Mouse (Mus musculus) lung, embryonic 16.5 days (tissue): ENCODE data around the gene Chrng. TPM values are rescaled to one million over a fixed set of nuclear protein-coding genes. Genes with fewer than 3 reads are reported as not detected.
A peak's percentile ranks its signal among the peaks of the same experiment; 100 is the strongest.

ENCODE experiments used
- ATAC-seq: fragments of 200-750 bp; cut with Nextera tagmentation; 2 replicates; pipeline ENCODE4 v1.8.0; 2017; ENCODE audit warnings: low read depth, mild to moderate bottlenecking, moderate library complexity
- H3K27ac ChIP-seq: fragments of 300-500 bp; sonication (generic); 2 replicates; pipeline ENCODE4 v1.5.1; 2014; ENCODE audit warnings: mild to moderate bottlenecking, control low read depth, low read length
- H3K27me3 ChIP-seq: fragments of 300-500 bp; sonication (generic); 2 replicates; pipeline ENCODE4 v1.6.1; 2014; ENCODE audit warnings: low read depth, low read length, mixed read lengths; ENCODE audit not compliant: control insufficient read depth, insufficient read depth
- H3K36me3 ChIP-seq: fragments of 300-500 bp; sonication (generic); 2 replicates; pipeline ENCODE4 v1.6.1; 2014; ENCODE audit warnings: low read length; ENCODE audit not compliant: control insufficient read depth, insufficient read depth
- H3K4me1 ChIP-seq: fragments of 300-500 bp; sonication (generic); replicated peaks from 2 replicates; pipeline ENCODE4 v1.6.1; 2014; ENCODE audit warnings: low read length, mixed read lengths; ENCODE audit not compliant: control insufficient read depth, insufficient read depth
- H3K4me2 ChIP-seq: fragments of 300-500 bp; sonication (generic); 2 replicates; pipeline ENCODE4 v1.6.1; 2014; ENCODE audit warnings: low read depth, low read length, control low read depth
- H3K4me3 ChIP-seq: fragments of 300-500 bp; sonication (generic); 2 replicates; pipeline ENCODE4 v1.5.1; 2014; ENCODE audit warnings: mild to moderate bottlenecking, low read length, control low read depth
- H3K9ac ChIP-seq: fragments of 300-500 bp; sonication (generic); 2 replicates; pipeline ENCODE4 v1.6.1; 2014; ENCODE audit warnings: low read length, control low read depth
- H3K9me3 ChIP-seq: fragments of 300-500 bp; sonication (generic); 2 replicates; pipeline ENCODE4 v1.6.1; 2016; ENCODE audit warnings: low read length; ENCODE audit not compliant: control insufficient read depth
- WGBS: fragments of 180-500 bp; shearing (Covaris S2); extraction: QIAGEN DNeasy Blood & Tissue Kit; methylation state at CpG from one replicate; pipeline ENCODE4 v1.1.7; 2014; 5-methylcytosine and 5-hydroxymethylcytosine counted together
- polyA plus RNA-seq: library from polyadenylated mRNA; unstranded; fragments of >200 nt; fragmentation: Nextera tagmentation; extraction: Ambion mirVana; gene quantifications from 2 replicates; pipeline ENCODE4 v1.2.1, GENCODE M21; 2015

Chrng gene
- polyA plus RNA-seq, 1 experiment from 2014 or later = 0.43 TPM

DNA sequence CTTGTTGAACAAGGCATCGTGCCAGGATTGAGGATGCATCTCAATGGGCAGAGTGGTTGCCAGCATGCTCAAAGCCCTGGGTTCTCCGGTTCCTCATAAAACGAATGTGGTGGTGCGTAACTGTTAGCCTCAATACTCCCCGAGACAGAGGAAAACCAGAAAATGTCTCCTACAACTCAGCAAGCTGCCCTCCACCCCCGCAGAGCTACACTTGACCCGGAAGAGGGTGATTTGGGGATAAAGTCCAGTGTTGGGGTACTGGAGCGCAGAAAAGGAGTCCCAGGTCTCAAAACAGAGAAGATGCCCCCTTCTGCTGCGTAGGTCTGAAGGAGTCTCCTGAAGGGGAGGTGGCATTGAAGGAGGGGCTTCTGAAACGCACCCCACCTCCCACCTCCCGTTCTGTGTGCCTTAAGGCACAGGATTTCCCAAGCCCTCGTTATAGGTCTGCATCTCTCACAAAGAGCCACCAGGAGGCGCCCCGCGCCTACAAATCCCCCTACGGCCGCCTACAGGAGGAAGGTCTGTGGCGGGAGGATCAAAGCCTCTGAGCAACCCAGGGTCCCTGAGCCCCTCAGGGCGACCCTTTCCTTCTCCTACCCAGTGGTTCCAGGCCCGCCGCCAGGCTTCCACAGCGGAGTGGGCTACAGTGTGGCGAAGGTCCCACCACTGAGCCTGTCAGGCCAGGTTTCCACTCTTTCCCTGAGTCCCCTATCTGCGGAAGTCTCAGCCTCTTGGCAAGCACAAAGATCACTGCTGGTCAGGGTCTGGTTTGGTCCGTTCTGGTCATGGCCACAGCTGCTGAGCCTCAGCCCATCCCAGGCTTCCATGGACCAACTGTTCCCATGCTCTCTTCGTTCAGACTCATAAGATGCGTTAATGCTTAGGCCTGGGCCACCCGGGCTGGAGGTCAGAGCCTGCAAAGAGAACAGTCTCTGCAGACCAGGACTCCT, 30.2 kb upstream of the Chrng start:
- peak; percentile 29; the same call in 1 of the 2 replicates for ATAC-seq
- H3K4me2 ChIP-seq = no peak overlapping the region
- WGBS = 26% methylated on average over 28 of the region's 28 CpGs
- H3K27ac ChIP-seq = no peak overlapping the region
- H3K9me3 ChIP-seq = no peaks in the 10 kb centered on the region
- H3K4me1 ChIP-seq = peaks cover 9% of the 10 kb centered on the region; the same call in 1 of the 2 replicates
- H3K9ac ChIP-seq = no peak overlapping the region
- no peaks in the 10 kb centered on the region for H3K36me3 ChIP-seq
- H3K27me3 ChIP-seq = peaks cover 30% of the 10 kb centered on the region
- H3K4me3 ChIP-seq = peak overlapping the region; percentile 10; the same call in 1 of the 2 replicates

- H3K9ac ChIP-seq = no peak overlapping the region
- H3K27ac ChIP-seq = no peak overlapping the region
- H3K4me3 ChIP-seq = no peak overlapping the region
- WGBS = 15% methylated on average over 11 of the region's 11 CpGs
- peak; percentile 83 for ATAC-seq
- H3K9me3 ChIP-seq = no peaks in the 10 kb centered on the region
- H3K4me2 ChIP-seq = no peak overlapping the region
- H3K27me3 ChIP-seq = peaks cover 16% of the 10 kb centered on the region
- peaks cover 9% of the 10 kb centered on the region; the same call in 1 of the 2 replicates for H3K4me1 ChIP-seq
- no peaks in the 10 kb centered on the region for H3K36me3 ChIP-seq
These were observed 28.6 kb upstream of the Chrng start for GRCm38 (mm10) chr1:87175852-87176292.

DNA sequence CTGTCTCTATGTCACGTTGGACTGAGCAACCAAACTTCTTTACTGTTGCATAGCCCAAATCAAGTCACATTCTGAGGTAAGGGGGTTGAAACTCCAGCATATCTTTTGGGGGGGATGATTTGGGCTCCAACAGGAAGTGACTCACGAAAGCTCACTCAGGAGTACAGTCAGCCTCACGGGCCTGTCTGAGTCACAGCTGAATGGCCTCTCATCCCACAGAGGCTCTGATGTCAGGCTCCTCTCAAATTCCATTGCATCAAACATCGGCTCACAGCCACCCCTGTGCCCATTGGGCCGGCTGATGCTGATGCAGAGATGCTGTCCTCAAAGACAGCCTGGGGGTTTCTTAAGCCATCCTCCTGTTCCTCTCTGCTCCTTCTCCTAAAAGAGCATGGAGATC, 23.6 kb upstream of the Chrng start:
- H3K9me3 ChIP-seq = no peaks in the 10 kb centered on the region

DNA sequence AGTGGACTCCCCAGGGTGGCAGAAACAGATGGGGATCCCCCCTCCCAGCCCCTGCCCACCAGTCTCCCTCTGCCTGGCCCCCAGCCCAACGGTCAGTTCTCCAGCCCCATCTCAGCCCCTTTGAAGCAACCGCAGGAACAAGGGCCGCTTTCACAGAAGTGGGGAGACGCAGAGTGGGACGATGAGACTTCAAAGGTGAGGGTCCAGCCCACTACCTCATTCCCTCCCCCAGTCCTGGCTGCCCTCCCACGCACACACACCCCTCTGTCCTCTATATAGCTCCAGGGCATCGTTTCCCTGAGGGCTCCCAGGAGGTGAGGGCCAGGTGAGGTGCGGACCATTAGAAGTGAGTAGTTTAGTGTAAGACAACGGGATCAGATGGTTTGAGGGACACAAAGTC, 21.4 kb upstream of the Chrng start, which contains the start of gene Prss56:
TSS of gene Prss56 (plus strand) at position 301 of the 400 bp plus-strand sequence.
- H3K27me3 ChIP-seq = peaks cover 36% of the 10 kb centered on the region
- H3K9ac ChIP-seq = no peak within 1 kb of the TSS
- no peak for ATAC-seq
- H3K27ac ChIP-seq = no peak within 1 kb of the TSS
- no peak within 1 kb of the TSS for H3K4me3 ChIP-seq
- peaks cover 3% of the 10 kb centered on the region; the same call in 1 of the 2 replicates for H3K4me1 ChIP-seq
- no peaks in the 10 kb centered on the region for H3K9me3 ChIP-seq
- 52% methylated on average over 9 of the region's 9 CpGs for WGBS
- H3K36me3 ChIP-seq = no peaks in the 10 kb centered on the region
- no peak within 1 kb of the TSS for H3K4me2 ChIP-seq

More for the DNA sequence above, 23.6 kb upstream of the Chrng start:
- H3K9ac ChIP-seq = no peak overlapping the region
- H3K4me2 ChIP-seq = no peak overlapping the region
- H3K4me1 ChIP-seq = peaks cover 3% of the 10 kb centered on the region; the same call in 1 of the 2 replicates
- no peaks in the 10 kb centered on the region for H3K36me3 ChIP-seq
- 38% methylated on average over 5 of the region's 5 CpGs for WGBS
- H3K4me3 ChIP-seq = no peak overlapping the region
- no peak overlapping the region for H3K27ac ChIP-seq
- ATAC-seq = no peak
- H3K27me3 ChIP-seq = peaks cover 22% of the 10 kb centered on the region

DNA sequence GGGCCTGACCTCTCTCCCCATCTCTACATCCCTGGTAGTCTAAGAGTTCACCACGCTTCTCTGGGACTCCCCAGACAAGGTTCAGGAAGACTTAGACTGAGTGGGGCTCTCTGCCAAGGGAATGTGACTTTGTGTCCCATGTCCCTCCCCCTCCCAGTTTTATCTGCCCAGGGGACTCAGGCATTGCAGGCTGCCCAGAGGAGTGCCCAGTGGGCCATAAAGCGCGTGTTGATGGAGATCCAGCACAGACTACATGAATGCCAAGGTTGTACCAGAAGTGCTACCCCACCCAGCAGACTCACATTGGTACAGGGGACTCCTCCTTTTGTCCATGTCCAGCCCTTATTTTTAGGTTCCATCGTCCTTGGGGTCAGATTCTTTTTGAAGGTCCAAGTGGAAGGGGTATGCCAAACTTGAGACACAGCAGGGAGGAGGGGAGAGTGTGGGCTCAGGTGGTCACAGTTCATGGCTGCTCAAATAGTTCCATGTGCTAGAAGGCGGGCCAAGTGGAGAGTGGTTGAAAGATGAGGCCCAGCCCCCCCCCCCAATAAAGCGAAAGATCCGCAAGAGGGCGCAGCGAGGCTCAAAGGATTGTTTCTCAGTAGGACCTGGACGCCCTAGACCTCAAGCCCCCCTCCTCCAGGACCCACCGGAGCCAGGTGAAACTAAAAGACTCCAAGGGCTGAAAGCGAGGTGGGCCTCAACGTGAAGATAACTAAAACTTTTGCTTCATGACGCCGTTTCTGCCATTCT, 20.3 kb upstream of the Chrng start:
- no peak for ATAC-seq
- Histone ChIP-seq H3K9ac (no peak overlapping the region), H3K4me1 (peaks cover 3% of the 10 kb centered on the region; the same call in 1 of the 2 replicates), H3K36me3 (no peaks in the 10 kb centered on the region), H3K4me2 (peak overlapping the region; percentile 30; the same call in 1 of the 2 replicates), H3K27ac (no peak overlapping the region), H3K27me3 (peaks cover 36% of the 10 kb centered on the region), H3K9me3 (no peaks in the 10 kb centered on the region), H3K4me3 (no peak overlapping the region)
- 30% methylated on average over 15 of the region's 15 CpGs for WGBS

DNA sequence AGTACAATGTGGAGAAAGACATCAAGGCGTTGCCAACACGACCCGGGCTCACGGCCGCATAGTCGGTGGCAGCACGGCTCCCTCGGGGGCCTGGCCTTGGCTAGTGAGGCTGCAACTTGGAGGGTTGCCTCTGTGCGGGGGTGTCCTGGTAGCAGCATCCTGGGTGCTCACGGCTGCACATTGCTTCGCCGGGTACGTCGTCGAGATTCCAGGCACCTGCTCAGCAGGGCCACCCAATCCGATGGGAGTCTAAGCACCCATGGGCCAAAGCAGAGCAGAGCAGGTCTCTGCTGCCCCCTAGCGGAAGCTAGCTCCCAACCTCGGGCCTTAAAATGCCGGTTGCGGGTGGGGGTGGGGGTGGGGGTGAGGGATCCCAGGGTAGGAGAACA, 19.7 kb upstream of the Chrng start:
- Histone ChIP-seq H3K27ac (no peak overlapping the region), H3K4me3 (no peak overlapping the region), H3K27me3 (peaks cover 36% of the 10 kb centered on the region), H3K4me1 (peaks cover 3% of the 10 kb centered on the region; the same call in 1 of the 2 replicates), H3K4me2 (peak overlapping the region; percentile 30; the same call in 1 of the 2 replicates), H3K36me3 (no peaks in the 10 kb centered on the region), H3K9ac (no peak overlapping the region), H3K9me3 (no peaks in the 10 kb centered on the region)
- 13% methylated on average over 20 of the region's 20 CpGs for WGBS
- ATAC-seq = no peak

- Histone ChIP-seq H3K4me1 (peaks cover 3% of the 10 kb centered on the region; the same call in 1 of the 2 replicates), H3K9me3 (no peaks in the 10 kb centered on the region), H3K4me2 (no peak overlapping the region), H3K36me3 (no peaks in the 10 kb centered on the region), H3K4me3 (no peak overlapping the region), H3K27ac (no peak overlapping the region), H3K27me3 (peaks cover 36% of the 10 kb centered on the region), H3K9ac (no peak overlapping the region)
- WGBS = 13% methylated on average over 13 of the region's 13 CpGs
- ATAC-seq = no peak
These were observed 18.9 kb upstream of the Chrng start for GRCm38 (mm10) chr1:87185526-87185925.

- peak; percentile 47 for ATAC-seq
- Histone ChIP-seq H3K27ac (no peak overlapping the region), H3K9me3 (no peaks in the 10 kb centered on the region), H3K27me3 (peaks cover 36% of the 10 kb centered on the region), H3K4me3 (peak overlapping the region; percentile 58), H3K36me3 (no peaks in the 10 kb centered on the region), H3K4me1 (peaks cover 3% of the 10 kb centered on the region; the same call in 1 of the 2 replicates), H3K4me2 (peak overlapping the region; percentile 97), H3K9ac (peak overlapping the region; percentile 64)
- 2% methylated on average over 54 of the region's 54 CpGs for WGBS
These were observed 18.0 kb upstream of the Chrng start for GRCm38 (mm10) chr1:87186261-87187036.
